Mouse (Mus musculus): ENCODE measurements around the gene Ttc9.

DNA sequence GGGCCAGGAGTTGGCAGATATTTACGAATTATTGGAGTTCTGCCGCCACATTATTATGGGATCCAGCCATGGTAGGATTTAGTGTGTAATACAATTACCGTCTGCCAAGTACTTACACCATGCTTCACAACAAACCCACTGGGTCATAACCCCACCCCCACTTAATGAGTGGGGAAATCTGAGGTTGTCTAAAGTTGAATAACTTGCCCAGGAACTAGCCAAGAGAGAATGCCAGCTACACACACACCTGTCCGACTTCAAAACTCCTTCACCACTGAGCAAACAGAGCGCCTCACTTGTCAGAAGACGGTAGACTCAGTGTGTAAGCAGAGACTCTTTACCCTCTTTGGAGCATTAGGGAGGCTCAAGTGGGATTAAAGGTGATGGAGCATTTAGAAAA, 3.6 kb upstream of the Ttc9 start:
- TF ChIP-seq CTCF (IDR thresholded peaks at IDR 0.05; ENCODE audit: low read depth) (no peak), EP300 (IDR thresholded peaks at IDR 0.05; ENCODE audit: low read depth) (no peak)

Measured in heart, postnatal 0 days (tissue).